Mouse (Mus musculus): ENCODE measurements around the gene Col2a1.

- no peak for TF ChIP-seq CTCF (IDR thresholded peaks at IDR 0.05; ENCODE audit: borderline replicate concordance, insufficient read depth, low read depth, low read length)
- no peak for TF ChIP-seq POLR2A (IDR thresholded peaks at IDR 0.05; ENCODE audit: borderline replicate concordance, insufficient read depth, low read length)
Observed at GRCm38 (mm10) chr15:97927821-97928220, 76.7 kb downstream of the Col2a1 start.

All from cerebellum, adult 2 months (tissue).